Mouse (Mus musculus) mouse trophoblast stem cell (cell line): ENCODE results near the gene Stx5a.

Experiments
- in situ Hi-C, 2 experiments: fragments of 300-500 bp; cut with MseI, MboI; formaldehyde crosslinking; loops; 2 replicates in 1 of 2; 3 replicates in 1 of 2; pipeline ENCODE4 v1.15.1; 2025

Gene Stx5a

DNA sequence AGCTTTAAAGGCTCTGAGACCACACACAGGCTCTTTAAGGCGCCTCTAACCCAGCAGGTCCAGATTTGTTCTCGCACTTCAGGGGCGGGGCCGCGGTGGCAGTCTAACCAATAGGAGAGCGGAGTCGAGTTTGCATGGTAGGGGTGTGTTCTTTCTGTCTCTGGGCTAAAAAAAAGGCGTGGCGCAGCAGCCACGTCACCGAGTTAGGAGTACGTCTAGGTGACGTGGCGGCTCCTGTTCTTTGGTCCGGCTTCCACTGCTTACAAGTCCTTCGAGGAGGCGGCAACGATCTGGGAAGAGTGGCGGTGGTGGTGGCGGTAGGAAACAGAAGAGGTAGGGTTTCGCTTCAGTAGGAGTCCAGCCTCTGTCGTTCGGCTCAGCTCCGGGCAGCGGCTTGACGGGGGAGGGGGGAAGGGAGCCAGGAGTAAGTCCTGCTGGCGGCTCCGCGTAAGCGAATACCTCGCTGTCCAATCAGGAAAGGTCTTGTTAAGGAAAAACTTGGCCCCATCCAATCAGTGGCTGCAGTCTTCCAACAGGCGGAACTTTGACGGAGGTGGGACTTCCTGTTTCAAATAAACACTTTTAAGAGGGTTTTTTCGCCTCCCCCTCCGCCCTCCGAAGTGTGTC is at the start of gene Stx5a:
Gene Stx5a, plus strand, starts transcription at position 171 of the 627 bp plus-strand sequence.
- in situ Hi-C loops = no loop called here

DNA sequence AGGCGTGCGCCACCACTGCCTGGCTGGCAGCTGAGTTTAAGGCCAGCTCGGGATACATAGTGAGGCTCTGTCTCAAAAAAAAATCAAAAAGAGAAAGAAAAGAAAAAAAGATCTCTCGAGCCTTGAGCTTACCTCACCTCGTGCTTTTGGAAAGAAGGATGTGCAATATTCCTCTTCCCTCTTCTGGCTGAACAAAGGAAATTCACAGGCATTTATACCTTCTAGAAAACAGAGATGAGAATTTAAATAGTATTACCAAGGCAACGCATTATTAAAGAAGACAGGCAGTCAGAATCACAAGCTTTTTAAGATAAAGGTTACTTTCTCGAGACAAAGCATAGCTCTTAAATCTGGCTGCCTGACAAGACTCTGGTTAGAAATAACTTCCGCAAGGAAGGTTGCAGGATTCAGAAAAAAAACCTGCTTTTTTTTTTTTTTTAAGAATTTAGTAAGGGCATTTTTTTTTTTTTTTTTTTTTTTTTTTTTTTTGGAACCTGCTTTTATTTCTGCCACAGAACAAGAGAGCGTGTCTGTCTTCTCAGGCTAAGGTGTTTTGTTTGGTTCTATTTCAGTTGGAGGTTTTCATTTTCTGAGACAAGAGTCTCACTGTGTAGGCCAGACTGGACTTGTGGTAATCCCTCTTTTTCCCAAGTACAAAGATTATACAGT is 49.2 kb upstream of the Stx5a start:
- in situ Hi-C loops = no loop called here

DNA sequence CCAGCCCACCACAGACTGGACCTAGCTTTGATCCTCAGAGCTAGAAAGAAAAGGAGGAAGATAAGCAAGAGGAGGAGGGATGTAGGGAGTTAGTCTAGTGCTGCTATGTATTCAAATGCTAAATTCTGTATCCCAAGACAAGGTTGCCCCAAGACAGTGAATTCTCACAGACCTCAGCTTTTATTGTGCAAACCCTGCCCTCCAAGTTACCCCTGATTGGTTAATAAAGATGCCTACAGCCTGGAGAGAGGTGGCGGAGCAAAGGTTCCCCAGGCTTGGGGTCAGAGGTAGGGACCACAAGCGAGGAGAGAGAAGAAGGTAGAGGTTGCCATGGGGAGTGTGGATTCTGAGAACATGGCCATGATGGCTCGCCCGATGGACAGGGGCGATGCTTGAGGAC is 48.5 kb upstream of the Stx5a start:
- in situ Hi-C loops = no loop called here

DNA sequence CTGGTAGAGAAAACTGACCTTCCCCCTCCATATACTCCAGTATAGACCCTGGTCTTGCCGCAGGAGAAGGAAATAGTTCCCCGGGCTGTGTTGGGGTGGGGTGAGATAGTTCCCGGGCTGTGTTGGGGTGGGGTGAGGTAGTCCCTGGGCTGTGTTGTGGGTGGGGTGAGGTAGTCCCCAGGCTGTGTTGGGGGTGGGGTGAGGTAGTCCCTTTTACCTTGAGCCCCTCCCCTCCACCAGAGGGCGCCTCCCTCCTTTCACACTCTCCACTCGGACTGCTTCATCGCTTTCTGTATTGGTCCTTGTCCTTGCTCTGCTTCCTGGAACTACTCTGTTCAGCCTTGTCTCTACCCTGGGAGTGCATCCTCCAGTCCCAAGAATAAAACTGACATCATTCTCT is 45.9 kb upstream of the Stx5a start:
- in situ Hi-C loops = no loop called here

DNA sequence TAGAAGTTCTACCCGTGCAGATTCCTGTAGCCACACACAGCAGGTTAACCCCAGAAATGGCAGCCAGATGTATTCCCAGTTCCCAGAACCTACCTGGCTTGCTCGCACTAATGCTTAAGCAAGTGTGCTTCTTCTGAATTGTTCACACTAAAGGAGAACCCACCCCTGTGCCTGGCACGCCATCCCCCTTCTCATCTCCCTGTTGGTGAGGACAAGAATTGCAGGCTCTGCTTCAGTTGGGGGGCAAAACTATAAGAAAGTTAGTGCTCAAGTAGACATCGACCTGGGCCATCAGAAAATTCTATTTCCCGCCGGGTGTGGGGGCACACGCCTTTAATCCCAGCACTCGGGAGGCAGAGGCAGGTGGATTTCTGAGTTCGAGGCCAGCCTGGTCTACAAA is 41.6 kb upstream of the Stx5a start:
- in situ Hi-C loops = no loop called here

DNA sequence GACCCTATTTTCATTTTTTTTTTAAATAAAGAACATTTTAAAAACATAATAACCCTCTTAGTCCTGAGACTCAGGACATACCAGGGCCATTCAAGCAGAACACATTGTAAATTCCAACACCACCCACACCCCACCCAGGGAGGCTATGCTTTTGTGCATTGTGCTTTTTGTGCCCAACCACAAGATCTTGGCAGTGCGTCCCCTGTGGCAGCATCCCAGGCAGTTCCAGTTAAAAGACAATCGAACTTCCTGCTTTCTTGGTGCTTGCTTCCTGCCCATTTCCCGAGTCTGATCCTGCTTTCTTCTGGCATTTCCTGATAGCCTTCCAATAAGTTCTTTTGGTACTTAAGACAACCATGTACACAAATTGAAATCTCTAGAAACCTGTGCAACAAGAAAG is 38.8 kb upstream of the Stx5a start:
- in situ Hi-C loops = no loop called here

DNA sequence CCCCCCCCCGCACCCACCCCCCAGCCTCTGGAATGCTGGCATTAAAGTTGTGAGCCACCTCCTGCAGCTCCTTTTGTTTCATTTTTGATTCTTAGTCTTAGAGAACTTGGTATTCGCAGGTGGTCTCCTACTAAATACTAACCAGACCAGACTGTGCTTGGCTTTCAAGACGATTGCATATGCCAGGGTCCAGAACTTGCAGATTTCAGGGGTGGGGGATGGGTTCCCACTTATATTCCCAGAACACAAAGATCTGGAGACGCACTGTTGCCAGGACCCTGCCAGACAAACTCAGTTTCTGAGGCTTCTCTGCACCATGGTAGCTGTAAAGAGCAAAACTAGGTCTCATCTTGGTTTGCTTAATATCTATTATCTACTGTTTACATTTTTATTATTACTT is 37.6 kb upstream of the Stx5a start:
- in situ Hi-C loops = no loop called here

DNA sequence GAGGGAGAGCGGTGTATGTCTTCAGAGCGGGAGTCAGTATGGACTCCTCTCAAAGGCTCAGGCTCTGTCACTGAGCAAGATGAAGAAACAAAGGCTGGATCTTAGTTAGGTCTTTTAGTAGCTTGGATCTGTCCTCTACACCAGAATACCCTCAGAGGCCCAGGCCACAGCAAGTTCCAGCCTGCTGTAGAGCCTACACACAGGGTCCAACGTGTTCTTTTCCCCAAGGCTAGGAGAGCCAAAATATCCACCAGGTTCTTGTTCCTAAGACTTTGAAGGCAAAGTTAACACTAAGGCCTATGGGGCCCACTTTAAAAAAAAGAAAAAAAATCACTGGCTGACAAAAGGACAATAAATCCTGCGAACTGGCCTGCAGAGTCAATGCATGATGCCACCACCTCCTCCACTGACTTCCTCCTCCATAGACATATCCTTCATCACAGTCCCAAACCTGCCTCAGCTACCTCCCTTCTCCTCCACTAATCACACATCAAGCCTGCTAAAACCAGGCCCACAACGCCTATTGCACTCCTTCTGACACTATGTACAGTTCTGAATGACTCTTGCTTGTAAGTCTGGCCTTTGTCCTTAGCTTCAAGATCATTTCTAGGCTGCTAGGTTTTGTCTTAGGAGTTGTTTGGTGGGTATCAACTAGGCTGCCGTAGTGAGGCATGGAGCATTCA is 36.0 kb upstream of the Stx5a start:
- in situ Hi-C loops = no loop called here

DNA sequence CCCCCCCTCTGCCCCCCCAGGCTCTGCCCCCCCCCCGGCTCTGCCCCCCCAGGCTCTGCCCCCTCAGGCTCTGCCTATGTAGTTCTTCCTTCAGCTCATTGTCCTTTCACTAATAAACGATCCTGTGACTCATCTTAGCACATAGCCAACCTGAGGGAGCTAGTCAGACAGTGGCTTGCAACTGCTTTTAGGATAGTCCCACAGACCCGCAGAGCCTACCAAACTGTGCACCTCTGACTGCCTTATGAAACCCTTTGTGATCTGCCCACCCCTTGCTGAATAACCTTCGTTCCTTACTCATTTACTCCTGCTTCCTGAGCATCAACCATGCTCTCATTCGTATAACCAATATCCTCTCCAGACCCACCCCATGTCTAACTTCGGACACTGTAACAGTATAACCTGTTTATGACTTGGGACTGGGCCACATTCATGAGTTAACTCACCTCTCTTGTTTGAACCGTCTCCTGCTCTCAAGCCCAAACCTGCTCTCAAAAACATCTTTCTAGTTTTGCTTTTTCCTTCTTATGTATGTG is 35.0 kb upstream of the Stx5a start:
- in situ Hi-C loops = no loop called here

DNA sequence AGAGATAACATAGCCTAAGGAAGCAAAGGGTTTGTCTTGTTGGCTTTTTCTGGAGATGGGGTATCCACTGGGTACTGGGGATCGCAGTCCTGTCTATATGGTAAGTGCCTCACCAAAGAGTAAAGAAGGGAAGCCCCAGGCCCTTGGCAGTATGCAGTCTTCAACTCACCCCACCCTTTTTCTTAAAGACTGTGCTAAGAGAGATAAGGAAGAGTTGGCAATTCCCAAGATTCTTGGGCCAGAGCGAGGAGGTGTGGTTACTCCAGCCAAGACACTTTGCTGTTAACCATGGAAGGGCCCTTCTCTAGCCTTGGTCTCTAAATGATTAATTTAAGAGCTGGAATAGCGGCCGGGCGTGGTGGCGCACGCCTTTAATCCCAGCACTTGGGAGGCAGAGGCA is 34.3 kb upstream of the Stx5a start:
- in situ Hi-C loops = no loop called here

DNA sequence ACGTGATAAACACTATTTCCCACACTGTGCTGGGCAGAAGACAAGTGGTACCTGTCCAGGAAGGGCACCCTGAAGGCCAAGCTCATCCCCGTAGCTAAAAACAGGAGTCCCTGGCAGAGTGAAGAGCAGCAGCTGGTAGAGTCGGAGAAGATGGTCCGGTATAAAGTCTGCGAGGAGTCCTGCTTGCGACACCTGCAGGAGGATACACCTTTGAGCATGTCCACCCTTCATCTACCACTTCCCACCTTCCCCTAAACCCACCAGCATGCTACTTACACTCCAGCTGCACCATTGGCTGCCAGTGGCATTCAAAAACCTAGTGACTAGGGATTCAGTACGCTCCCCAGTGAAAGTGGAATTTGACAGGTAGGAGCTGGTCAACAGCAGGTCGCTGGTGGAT is 32.3 kb upstream of the Stx5a start:
- in situ Hi-C loops = no loop called here

DNA sequence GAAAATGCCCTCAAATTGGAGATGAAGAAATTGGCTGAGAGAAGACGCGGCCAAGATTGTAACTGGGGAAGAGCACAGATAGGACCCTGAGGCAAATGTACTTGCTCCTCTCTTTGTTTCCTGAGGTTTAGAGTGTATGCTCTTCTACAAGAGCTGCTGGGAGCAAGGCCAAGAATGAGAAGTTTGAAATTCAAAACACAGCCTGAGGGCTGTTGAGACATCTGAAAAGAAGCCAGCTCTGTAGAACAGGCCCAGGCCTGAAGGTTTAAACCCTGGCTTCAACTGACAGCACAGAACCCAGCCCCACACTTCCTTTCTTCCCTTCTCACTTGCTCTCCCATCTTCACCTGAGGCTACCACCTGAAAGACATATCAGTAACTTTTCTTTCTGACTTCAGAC is 31.2 kb upstream of the Stx5a start:
- in situ Hi-C loops = no loop called here

DNA sequence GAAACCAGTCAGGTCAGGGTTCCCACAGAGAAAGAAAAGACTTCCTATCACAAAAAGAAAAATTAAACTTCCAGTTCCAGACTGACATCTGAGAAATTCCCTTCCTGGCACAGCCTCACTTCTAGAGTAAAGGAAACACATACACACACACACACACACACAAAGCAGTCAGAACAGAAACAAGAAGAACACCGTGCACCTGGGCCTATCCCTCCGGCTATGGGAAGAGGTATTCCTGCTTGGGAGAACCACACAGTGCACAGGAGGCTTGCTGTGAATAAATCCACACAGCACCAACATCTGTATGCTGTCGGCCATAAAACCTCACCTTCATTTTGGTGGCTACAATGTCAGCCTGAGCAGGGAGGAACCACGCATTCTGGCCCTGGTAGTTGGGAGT is 29.7 kb upstream of the Stx5a start:
- in situ Hi-C loops = no loop called here

DNA sequence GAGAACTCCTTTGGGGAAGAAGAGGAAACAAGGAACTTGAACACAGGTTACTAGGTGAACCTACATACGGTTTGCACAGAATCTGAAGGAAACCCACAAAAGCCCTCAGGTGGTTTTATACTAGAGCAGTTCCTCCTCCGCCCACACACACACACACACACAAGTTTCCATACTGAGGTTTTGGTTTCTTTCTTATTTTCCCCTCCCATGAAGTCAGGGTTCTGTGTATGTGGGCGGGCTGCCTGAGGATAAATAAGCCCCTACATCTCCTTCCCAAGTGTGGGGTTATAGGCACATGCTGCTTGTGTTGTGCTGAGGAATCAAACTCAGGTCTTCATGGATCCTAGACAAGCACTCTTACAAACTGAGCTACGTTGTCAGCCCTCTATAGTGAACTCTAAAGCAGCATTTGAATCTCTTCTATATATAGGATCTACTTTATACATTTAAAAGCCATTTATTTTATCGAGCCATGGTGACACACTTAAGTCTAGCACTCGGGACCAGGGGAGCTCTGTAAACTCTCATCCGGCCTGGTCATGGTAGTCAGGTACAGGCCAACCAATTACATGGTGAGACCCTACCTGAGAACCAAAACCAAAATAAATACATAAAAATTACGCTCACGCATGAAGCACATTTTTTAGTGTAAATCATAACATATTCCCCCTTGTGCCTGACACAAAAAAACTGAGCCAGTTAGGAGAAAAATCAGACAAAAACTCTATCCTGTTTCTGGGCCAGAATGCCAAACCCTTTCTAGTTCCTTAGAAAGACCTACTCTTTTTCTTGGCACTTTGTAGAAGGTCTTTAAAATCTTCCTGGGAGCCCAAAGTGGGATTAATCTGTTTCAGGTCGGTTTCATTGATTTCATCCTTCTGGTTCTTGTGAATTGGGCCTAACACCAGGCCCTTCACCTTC is 29.0 kb upstream of the Stx5a start:
- in situ Hi-C loops = no loop called here

DNA sequence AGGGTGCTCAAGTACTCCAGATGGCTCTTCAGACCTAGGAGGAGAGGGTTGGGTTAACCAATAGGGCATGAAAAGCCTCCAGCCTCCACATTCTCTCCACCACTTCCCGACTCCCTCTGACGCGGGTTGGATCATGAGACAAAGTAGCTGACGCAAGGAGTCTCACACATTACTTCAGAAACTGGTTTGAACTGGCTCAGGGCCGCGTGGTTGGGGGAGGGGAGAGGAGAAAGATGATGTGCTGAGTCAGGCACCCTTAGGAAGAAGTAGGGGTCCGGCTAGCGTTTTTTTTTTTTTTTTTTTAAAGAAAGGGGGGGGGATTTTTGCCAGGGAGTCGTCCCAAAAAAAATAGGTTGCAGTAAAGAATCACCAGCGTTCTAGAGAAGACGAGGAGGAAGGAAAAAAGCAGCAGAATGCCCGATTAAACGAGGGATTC is 28.3 kb upstream of the Stx5a start:
- in situ Hi-C loops = no loop called here

DNA sequence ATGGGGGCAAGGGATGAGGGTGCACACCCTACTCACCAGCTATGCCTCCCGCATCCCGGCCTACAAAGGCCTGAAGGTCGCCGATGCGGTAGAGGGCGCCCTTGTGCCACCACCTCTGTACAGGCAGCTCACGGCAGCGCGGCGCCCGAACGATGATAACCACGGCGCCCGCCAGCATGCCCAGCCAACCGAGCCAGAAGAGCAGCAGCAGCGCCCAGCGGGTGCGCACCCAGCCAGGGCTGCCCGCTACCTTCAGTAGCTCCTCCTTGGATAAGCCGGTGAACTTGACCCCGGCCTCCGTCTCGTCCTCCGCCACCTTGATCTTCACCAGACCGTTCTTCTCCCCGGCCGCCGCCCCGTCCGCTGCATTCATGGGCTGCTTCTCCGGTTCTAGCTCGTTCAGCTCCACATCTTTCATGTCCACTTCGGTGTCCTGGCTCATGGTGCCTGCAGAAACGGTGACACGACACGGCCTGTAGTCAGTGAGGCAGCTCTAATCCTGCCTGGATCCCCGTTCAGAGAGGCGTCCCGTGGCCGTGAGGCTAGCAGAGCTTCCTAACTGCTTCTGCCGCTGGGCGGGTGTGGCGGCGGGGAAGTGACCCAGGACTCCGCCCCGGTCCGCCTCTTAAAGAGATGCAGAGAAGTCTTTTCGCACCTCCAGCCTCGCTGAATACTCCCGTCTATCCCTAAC is 27.8 kb upstream of the Stx5a start:
- in situ Hi-C loops = no loop called here

DNA sequence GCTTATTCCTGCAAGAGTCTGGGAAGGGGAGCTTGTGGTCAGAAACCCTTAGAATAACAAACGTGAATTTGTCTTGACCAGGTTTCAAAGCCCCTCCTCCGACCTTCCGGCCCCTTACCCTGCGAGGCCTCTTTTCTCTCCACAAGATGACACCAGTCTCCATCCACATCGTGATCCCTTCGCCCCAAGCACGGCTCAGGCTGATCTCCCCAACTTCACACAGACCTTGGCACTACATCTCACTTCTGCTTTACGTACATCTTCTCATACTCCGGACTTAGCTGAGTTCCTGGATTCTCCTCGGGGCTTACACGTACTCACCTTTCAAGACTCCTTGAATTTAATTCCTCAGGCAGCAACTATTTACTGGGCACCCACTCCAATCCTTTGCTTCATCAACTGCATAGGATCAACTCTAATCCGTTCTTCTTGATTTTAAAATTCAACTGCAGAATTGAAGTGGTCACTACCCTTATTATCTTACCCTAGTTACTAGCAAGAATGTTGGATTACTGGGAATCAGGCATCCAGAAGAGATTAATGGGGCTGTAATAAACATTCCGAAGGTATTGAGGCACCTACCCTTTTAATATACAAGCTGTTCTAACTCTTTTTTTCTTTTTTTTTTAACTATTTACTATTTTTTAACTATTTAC is 27.1 kb upstream of the Stx5a start:
- in situ Hi-C loops = no loop called here

DNA sequence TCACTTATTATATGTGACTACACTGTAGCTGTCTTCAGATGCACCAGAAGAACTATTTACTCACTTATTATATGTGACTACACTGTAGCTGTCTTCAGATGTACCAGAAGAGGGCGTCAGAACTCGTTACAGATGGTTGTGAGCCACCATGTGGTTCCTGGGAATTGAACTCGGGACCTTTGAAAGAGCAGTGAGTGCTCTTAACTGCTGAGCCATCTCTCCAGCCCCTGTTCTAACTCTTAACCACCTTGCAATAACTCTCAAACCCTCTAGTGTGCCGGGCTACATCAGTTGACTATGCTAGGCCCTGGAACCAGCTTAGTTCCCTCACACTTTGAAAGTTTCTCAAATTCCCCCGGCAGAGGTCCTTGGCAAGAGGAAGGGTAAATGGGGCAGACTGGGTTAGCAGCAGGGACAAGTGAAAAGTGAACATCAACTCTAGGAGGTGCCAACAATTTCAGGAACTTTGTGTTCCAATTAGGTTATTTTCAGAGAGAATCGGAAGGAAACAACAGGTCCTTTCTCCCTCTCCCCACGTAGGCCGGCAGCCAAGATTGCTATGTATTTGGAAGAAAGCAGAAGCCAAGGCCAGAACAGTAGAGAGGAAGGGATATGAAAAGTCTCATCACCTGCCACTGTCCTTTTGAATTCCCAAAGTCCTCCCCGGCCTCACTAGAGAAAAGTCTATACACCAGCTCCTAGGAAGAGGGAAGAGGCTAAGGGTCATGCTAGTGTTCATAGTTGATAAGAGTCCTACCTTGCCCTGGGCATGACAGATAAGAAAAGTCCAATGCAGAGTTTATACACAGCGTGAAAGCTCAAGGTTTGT is 26.3 kb upstream of the Stx5a start:
- in situ Hi-C loops = no loop called here

DNA sequence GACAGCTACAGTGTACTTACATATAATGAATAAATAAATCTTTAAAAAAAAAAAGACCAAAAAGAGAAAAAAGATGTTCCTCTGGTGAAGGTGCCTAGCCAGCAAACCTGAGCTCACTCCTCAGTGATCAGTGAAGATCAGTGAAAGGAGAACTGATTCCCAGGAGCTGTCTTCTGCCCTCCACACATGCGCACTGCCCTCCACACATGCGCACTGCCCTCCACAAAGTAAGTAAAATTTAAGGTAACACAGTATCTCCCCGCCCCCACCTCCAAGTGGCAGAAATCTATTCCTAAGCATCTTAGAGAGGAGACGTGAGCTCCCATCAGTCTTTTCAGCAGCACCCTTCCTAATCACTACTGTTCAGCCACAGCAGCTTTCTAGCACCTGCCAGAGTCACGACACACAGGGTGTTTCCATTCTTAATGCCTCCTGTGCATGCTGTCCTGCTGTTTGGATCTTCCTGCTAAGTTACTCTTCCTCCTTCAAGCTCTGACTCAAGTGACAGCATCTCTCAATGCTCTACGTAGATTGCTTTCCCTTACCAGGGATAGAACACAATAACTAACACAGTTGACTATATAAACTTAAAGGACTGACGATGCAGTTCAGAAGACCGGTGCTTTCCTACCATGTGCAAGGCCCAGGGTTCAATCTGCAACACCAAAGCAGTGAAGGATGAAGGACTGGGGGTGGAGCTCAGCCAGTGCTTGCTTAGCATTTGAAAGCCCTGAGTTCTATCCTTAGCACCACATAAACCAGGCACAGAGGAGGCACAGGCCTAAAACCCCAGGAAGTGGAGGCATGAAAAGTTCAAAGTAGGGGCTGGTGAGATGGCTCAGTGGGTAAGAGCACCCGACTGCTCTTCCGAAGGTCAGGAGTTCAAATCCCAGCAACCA is 25.1 kb upstream of the Stx5a start:
- in situ Hi-C loops = no loop called here
